Mouse (Mus musculus): ENCODE data around the gene Cdh1.

The Cdh1 gene

DNA sequence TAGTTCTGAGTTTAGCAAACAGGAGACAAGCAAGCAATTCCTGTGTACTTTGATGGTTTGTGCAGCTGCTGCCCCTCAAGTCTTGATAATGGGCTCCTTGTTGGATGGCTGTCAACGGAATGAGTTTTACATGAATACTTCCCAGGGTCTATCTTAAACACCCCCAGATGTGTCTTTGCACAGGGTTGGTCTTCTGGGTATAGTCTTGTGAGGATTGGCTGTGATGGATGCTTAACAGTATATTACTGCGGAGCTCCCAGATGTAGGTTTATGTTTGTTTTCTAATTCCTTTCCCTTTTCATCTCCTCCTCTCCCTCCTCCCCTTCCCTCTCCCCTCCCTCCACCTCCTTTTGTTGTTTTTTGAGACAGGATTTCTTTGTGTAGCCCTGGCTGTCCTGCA is 69.6 kb downstream of the Cdh1 start:
- no peak for DNase-seq (ENCODE audit: low read depth)

DNA sequence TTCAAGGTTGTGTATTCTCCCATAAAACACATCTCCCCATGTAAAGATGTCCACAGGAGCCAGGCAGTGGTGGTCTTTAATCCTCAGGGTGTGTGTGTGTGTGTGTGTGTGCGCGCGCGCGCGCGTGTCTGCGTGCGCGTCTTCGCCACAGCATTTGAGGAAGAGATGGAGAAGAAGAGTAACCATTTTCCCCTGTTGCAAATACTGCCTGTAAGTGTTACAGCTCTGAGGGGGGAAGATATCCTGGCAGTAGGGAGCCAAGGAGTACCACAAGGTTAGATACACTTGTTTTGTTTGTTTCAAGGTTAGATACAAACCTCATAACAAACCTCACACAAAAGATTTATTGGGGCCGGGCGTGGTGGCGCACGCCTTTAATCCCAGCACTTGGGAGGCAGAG is 71.2 kb downstream of the Cdh1 start:
- DNase-seq (ENCODE audit: low read depth), result no peak

DNA sequence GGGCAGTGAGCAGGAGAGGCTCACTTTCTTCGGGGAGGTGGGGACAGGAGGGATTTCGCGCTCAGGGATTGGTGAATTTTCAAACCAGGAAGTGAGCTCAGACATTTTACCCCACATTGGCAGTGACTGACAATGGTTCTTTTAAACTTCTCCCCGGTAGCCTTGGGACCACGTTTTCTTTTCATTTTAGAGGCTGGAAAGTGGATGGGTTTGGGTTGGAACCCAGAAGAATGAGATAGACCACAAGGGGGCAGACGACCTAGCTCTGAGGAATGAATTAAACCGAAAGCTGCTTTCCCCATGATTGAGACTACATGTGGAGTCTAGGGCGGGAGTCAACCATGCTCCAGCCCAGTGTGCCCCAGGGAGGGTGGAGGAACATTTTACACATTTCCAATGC is 71.7 kb downstream of the Cdh1 start:
- peak; percentile 55 for DNase-seq (ENCODE audit: low read depth)

DNA sequence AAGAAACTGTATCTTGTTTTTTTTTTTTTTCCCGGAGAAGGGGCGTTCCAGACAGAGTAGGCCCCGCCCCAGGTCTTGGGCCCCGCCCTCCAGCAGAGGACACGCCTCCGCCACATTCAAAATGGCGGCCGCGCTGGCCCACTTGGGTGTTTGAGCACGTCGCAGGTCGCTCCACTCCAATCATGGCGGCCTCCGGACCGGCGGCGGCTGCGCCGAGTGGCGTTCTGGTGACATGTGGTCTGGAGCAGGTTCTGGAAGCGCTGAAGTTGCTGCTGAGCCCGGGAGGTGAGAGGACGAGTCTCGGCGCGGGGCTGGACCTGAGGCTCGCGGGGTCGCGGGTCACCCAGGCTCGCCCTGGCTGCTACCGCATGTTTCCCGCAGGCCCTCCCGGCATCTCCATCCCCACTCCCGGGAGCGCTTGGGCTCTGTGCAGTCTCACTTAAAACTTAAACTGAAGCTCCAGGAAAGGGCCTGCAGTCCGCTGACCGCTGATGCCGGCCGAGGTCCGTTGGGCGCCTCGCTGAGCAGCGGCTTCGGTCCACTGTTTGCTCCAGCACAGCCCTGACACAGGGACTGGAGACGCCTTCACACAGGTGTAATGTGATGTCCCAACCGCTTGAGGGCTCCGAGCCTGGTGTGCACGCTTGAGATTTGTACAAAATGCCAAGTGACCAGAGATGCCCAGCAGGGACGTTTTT is 80.0 kb downstream of the Cdh1 start, which contains the start of gene Tango6:
TSS of gene Tango6 (plus strand) at position 98 of the 698 bp plus-strand sequence.
- peak; percentile 93 for DNase-seq (ENCODE audit: low read depth)

- no peak for DNase-seq (ENCODE audit: low read depth)
These were observed 81.2 kb downstream of the Cdh1 start for GRCm38 (mm10) chr8:106684387-106684786.

DNA sequence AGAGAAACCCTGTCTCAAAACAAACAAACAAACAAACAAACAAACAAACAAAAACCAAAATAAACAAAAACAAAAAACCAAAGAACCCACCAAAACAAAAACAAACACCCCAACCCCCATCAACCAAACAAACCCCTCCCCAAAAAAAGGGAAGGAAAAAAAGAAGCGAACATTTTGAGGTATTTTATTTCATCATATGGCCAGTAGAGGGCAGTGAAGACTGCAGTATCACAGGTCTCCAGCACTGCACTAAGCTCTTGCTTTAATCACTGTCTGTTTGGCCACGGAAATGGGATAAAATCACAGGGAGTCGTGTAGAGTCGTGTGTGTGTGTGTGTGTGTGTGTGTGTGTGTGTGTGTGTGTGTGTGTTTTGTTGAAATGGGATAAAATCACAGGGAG is 84.3 kb downstream of the Cdh1 start:
- DNase-seq (ENCODE audit: low read depth), result peak; percentile 81

GRCm38 (mm10) chr8:106697748-106698248 is 94.6 kb downstream of the Cdh1 start:
- DNase-seq (ENCODE audit: low read depth), result no peak

- DNase-seq (ENCODE audit: low read depth), result peak; percentile 51
These were observed 96.4 kb downstream of the Cdh1 start for GRCm38 (mm10) chr8:106699588-106699987.

GRCm38 (mm10) chr8:106700131-106700530 is 97.0 kb downstream of the Cdh1 start:
- DNase-seq (ENCODE audit: low read depth), result no peak

DNA sequence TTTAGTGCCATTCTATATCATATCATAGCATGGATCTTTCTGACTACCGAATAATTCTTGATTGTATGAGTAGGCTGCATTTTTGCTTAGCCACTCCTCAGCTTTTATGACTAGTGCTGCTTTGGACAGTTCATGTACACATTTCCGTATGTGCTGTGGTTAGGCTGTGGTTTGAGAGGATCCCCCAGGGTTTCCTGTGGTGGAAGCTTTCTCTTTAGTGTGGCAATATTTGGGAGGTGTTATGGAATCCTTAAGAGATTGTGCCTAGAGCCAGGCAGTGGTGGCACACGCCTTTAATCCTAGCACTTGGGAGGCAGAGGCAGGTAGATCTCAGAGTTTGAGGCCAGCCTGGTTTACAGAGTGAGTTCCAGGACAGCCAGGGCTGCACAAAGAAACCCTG is 98.2 kb downstream of the Cdh1 start:
- DNase-seq (ENCODE audit: low read depth), result peak; percentile 21

- no peak for DNase-seq (ENCODE audit: low read depth)
These were observed 101.2 kb downstream of the Cdh1 start for GRCm38 (mm10) chr8:106704199-106704900.

GRCm38 (mm10) chr8:106704901-106705321 is 101.8 kb downstream of the Cdh1 start:
- no peak for DNase-seq (ENCODE audit: low read depth)

- DNase-seq (ENCODE audit: low read depth), result no peak
These were observed 103.0 kb downstream of the Cdh1 start for GRCm38 (mm10) chr8:106706194-106706593.

- DNase-seq (ENCODE audit: low read depth), result no peak
These were observed 106.9 kb downstream of the Cdh1 start for GRCm38 (mm10) chr8:106710002-106710401.

- no peak for DNase-seq (ENCODE audit: low read depth)
These were observed 109.3 kb downstream of the Cdh1 start for GRCm38 (mm10) chr8:106712487-106712886.

DNA sequence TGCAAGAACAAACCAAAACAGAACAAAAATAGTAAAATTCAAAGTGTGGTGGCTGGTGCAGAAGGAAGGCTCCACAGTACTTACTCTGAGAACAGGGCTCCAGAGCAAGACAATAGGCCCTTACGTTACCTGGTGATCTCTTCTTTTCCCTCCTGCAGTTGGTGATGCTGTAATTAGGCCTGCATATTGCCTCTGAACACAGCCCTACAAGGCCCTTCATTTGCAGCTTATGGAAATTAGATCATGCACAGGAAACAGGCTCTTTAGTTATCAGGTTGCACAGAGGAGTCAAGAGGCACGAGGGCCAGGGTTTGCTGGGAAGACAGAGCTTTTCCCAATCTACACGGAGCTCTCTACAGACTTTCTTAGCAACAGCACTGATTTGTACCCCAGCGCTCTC is 111.1 kb downstream of the Cdh1 start:
- DNase-seq (ENCODE audit: low read depth), result no peak

GRCm38 (mm10) chr8:106718091-106718500 is 114.9 kb downstream of the Cdh1 start:
- peak; percentile 58 for DNase-seq (ENCODE audit: low read depth)
